Mouse (Mus musculus): Measurements from ENCODE around the gene F2.
"Not testable (repeated sequence)": the region's sequence is repeated elsewhere in the genome, so short reads cannot be mapped to it uniquely, and the experiment has no call there.

The F2 gene

GRCm38 (mm10) chr2:91645811-91646210, 9.6 kb upstream of the F2 start:
- DNase-seq (ENCODE audit: low spot score), result peak; percentile 69

- DNase-seq (ENCODE audit: low spot score), result peak; percentile 5
Measured at GRCm38 (mm10) chr2:91645354-91645753, 9.1 kb upstream of the F2 start.

GRCm38 (mm10) chr2:91644021-91644420, 7.8 kb upstream of the F2 start:
- peak; percentile 40 for DNase-seq (ENCODE audit: low spot score)

GRCm38 (mm10) chr2:91642825-91643415, 6.7 kb upstream of the F2 start:
- no peak for DNase-seq (ENCODE audit: low spot score)

GRCm38 (mm10) chr2:91638931-91639330, 2.7 kb upstream of the F2 start:
- peak; percentile 46 for DNase-seq (ENCODE audit: low spot score)

GRCm38 (mm10) chr2:91636727-91637338, 619 bp upstream of the F2 start:
- DNase-seq (ENCODE audit: low spot score), result no peak

GRCm38 (mm10) chr2:91635486-91635885, 728 bp downstream of the F2 start:
- DNase-seq (ENCODE audit: low spot score), result no peak

- DNase-seq (ENCODE audit: low spot score), result no peak
Measured at GRCm38 (mm10) chr2:91634841-91635240, 1.4 kb downstream of the F2 start.

GRCm38 (mm10) chr2:91633334-91633977, 2.8 kb downstream of the F2 start:
- DNase-seq (ENCODE audit: low spot score), result no peak

- DNase-seq (ENCODE audit: low spot score), result no peak
Measured at GRCm38 (mm10) chr2:91632316-91632715, 3.9 kb downstream of the F2 start.

- no peak for DNase-seq (ENCODE audit: low spot score)
Measured at GRCm38 (mm10) chr2:91631826-91632225, 4.4 kb downstream of the F2 start.

- DNase-seq (ENCODE audit: low spot score), result no peak
Measured at GRCm38 (mm10) chr2:91630384-91630783, 5.8 kb downstream of the F2 start.

GRCm38 (mm10) chr2:91629682-91630081, 6.5 kb downstream of the F2 start:
- DNase-seq (ENCODE audit: low spot score), result no peak

- DNase-seq (ENCODE audit: low spot score), result no peak
Measured at GRCm38 (mm10) chr2:91628171-91628570, 8.0 kb downstream of the F2 start.

- no peak for DNase-seq (ENCODE audit: low spot score)
Measured at GRCm38 (mm10) chr2:91627486-91627885, 8.7 kb downstream of the F2 start.

- DNase-seq (ENCODE audit: low spot score), result not testable (repeated sequence)
Measured at GRCm38 (mm10) chr2:91623366-91623765, 12.8 kb downstream of the F2 start.

GRCm38 (mm10) chr2:91622356-91622755, 13.9 kb downstream of the F2 start:
- no peak for DNase-seq (ENCODE audit: low spot score)

- not testable (repeated sequence) for DNase-seq (ENCODE audit: low spot score)
Measured at GRCm38 (mm10) chr2:91609370-91609769, 26.8 kb downstream of the F2 start.

- peak; percentile 15 for DNase-seq (ENCODE audit: low spot score)
Measured at GRCm38 (mm10) chr2:91602389-91602788, 33.8 kb downstream of the F2 start.

- no peak for DNase-seq (ENCODE audit: low spot score)
Measured at GRCm38 (mm10) chr2:91600475-91600874, 35.7 kb downstream of the F2 start.

GRCm38 (mm10) chr2:91586242-91586641, 50.0 kb downstream of the F2 start:
- DNase-seq (ENCODE audit: low spot score), result no peak

GRCm38 (mm10) chr2:91580894-91581293, 55.3 kb downstream of the F2 start:
- DNase-seq (ENCODE audit: low spot score), result no peak

Data from T-cell, adult 2 months (primary cell).